9 mouse cellular contexts compared by ENCODE assay signal in the genomic region with DNA sequence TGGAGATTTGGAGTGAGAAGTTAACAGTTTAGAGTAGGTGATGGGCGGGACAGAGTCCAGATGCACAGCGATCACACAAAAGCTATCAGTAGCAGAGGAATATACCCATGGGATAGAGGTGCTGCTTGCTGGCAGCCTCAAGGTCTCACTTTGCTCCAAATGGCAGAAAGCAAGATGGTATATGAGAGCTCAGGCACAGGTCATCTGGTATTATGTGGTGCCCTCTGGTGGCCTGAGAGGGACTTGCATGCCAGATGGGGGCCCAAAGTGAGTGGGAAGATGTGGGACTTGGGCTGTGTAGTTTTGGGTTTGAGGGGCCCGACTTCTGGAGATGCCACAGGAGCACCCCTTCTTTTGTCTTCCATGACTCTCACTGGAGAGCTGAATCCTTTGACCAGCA.
A peak's percentile ranks its signal among the peaks of the same experiment; 100 is the strongest.
DNase-seq lines count a peak whose midpoint lies in the region; ATAC-seq and TF ChIP-seq lines count a peak whose summit lies in the region.
"Had no signal": no experiment of that assay in that cellular context is flagged by ENCODE, and none has a peak within 500 bp of the region (broad histone marks: within the 10 kb centered on the region; RNA-seq: fewer than 3 reads in every experiment).

No protein-coding gene starts in this region.

- no peak overlapping the region for H3K9ac ChIP-seq in embryonic facial prominence, embryonic 14.5 days (ENCODE audit: low read depth, low read length)
- no peak overlapping the region for H3K9ac ChIP-seq in midbrain, embryonic 13.5 days (replicated peaks)
- H3K9ac ChIP-seq in stomach, postnatal 0 days (ENCODE audit: low read length), result no peak overlapping the region

- no peak for TF ChIP-seq EP300 in stomach, postnatal 0 days (optimal IDR thresholded peaks at IDR 0.05)

- peak; percentile 36 to 61 for DNase-seq in left cerebral cortex, adult 18-20 months (ENCODE audit: low spot score in 2 of 2)
- DNase-seq in left cerebral cortex, postnatal 10 days (ENCODE audit: extremely low spot score in 1 of 2, low spot score in 2 of 2), result no peak
- DNase-seq in embryonic facial prominence, embryonic 14.5 days (ENCODE audit: low spot score), result peak; percentile 47
- DNase-seq in heart, postnatal 4 days, result peak; percentile 77
- DNase-seq in layer of hippocampus, postnatal 36 days, result peak; percentile 47 to 53
- peak; percentile 71 for DNase-seq in stomach, postnatal 0 days (ENCODE audit: low spot score)

- no peak overlapping the region for H3K4me2 ChIP-seq in embryonic facial prominence, embryonic 14.5 days (ENCODE audit: low read depth, low read length)
- no peak overlapping the region for H3K4me2 ChIP-seq in midbrain, embryonic 13.5 days (replicated peaks)
- H3K4me2 ChIP-seq in stomach, postnatal 0 days (replicated peaks; ENCODE audit: low read depth), result no peak overlapping the region

- H3K36me3 ChIP-seq in embryonic facial prominence, embryonic 14.5 days (ENCODE audit: control insufficient read depth, insufficient read depth, low read length), result no peaks in the 10 kb centered on the region
- H3K36me3 ChIP-seq in midbrain, embryonic 13.5 days, result peaks cover 20% of the 10 kb centered on the region
- no peaks in the 10 kb centered on the region for H3K36me3 ChIP-seq in stomach, postnatal 0 days (ENCODE audit: control insufficient read depth, insufficient read depth, low read length)

- TF ChIP-seq POLR2A in bone marrow, adult 2 months (IDR thresholded peaks at IDR 0.05; ENCODE audit: borderline replicate concordance, control insufficient read depth, low read depth, low read length), result no peak

- no peak overlapping the region for H3K4me3 ChIP-seq in bone marrow, adult 2 months (replicated peaks; ENCODE audit: control insufficient read depth, low read depth, low read length)
- H3K4me3 ChIP-seq in embryonic facial prominence, embryonic 14.5 days (ENCODE audit: low read depth, low read length), result no peak overlapping the region
- H3K4me3 ChIP-seq in midbrain, embryonic 13.5 days (replicated peaks), result no peak overlapping the region
- H3K4me3 ChIP-seq in stomach, postnatal 0 days (ENCODE audit: low read depth, low read length), result no peak overlapping the region

- no peaks in the 10 kb centered on the region for H3K27me3 ChIP-seq in embryonic facial prominence, embryonic 14.5 days (replicated peaks; ENCODE audit: control insufficient read depth, insufficient read depth, low read length)
- H3K27me3 ChIP-seq in midbrain, embryonic 13.5 days, result no peaks in the 10 kb centered on the region
- H3K27me3 ChIP-seq in stomach, postnatal 0 days (ENCODE audit: control insufficient read depth, insufficient read depth, low read length), result no peaks in the 10 kb centered on the region

- H3K4me1 ChIP-seq in bone marrow, adult 2 months (ENCODE audit: control insufficient read depth, insufficient read depth, low read length), result no peaks in the 10 kb centered on the region
- no peaks in the 10 kb centered on the region for H3K4me1 ChIP-seq in embryonic facial prominence, embryonic 14.5 days (ENCODE audit: control insufficient read depth, insufficient read depth, low read length)
- no peaks in the 10 kb centered on the region for H3K4me1 ChIP-seq in midbrain, embryonic 13.5 days (replicated peaks)
- H3K4me1 ChIP-seq in stomach, postnatal 0 days (replicated peaks; ENCODE audit: control insufficient read depth, insufficient read depth), result no peaks in the 10 kb centered on the region

- 0 out of 2 replicates have a peak, but pooled peaks have one; percentile 41 for ATAC-seq in embryonic facial prominence, embryonic 14.5 days (ENCODE audit: low read depth)
- ATAC-seq in midbrain, embryonic 13.5 days, result peak; percentile 43; the same call in 1 of the 2 replicates
- ATAC-seq in stomach, postnatal 0 days (ENCODE audit: low FRiP score, low TSS enrichment), result 0 out of 2 replicates have a peak, but pooled peaks have one; percentile 40

- intact Hi-C loops in left cerebral cortex, postnatal 10 days (cut with DNase I), result loop anchor here (2.0 kb wide), 1 partner anchor 199 kb away; no protein-coding TSS in a partner anchor

- 52% methylated on average over 3 of the region's 3 CpGs for WGBS in bone marrow, adult 2 months
- 65% methylated on average over 3 of the region's 3 CpGs for WGBS in embryonic facial prominence, embryonic 14.5 days
- 69% methylated on average over 3 of the region's 3 CpGs for WGBS in midbrain, embryonic 13.5 days
- WGBS in stomach, postnatal 0 days, result 71% methylated on average over 3 of the region's 3 CpGs

- H3K27ac ChIP-seq in bone marrow, adult 2 months (ENCODE audit: control insufficient read depth, insufficient read depth, low read depth, low read length, poor library complexity), result no peak overlapping the region
- H3K27ac ChIP-seq in embryonic facial prominence, embryonic 14.5 days (replicated peaks; ENCODE audit: low read depth, low read length), result no peak overlapping the region
- no peak overlapping the region for H3K27ac ChIP-seq in midbrain, embryonic 13.5 days
- no peak overlapping the region for H3K27ac ChIP-seq in stomach, postnatal 0 days (replicated peaks)
- H3K27ac ChIP-seq: macrophage had no signal

- no peaks in the 10 kb centered on the region for H3K9me3 ChIP-seq in embryonic facial prominence, embryonic 14.5 days (ENCODE audit: control insufficient read depth, low read length)
- H3K9me3 ChIP-seq in midbrain, embryonic 13.5 days, result no peaks in the 10 kb centered on the region
- H3K9me3 ChIP-seq in stomach, postnatal 0 days (ENCODE audit: control insufficient read depth, low read length), result no peaks in the 10 kb centered on the region

- peak; percentile 79 for TF ChIP-seq CTCF in bone marrow, adult 2 months (IDR thresholded peaks at IDR 0.05; ENCODE audit: control insufficient read depth, insufficient read depth, low read length)
- peak; percentile 90 for TF ChIP-seq CTCF in stomach, postnatal 0 days (IDR thresholded peaks at IDR 0.05; ENCODE audit: low read depth)

Comparison
In these comparisons a context has a peak if more than half of its experiments do, and no peak if none do; other contexts are left out.
1. DNase-seq: peak in left cerebral cortex, adult 18-20 months (2 of 2), embryonic facial prominence, embryonic 14.5 days (single experiment), heart, postnatal 4 days (single experiment), layer of hippocampus, postnatal 36 days (2 of 2) and stomach, postnatal 0 days (single experiment); none in left cerebral cortex, postnatal 10 days (0 of 2).
2. Peak in every context shown above with its lines, with median percentiles within 50 percentile points of each other: ATAC-seq.